Mouse (Mus musculus) heart, postnatal 0 days (tissue): ENCODE measurements around the gene Ptpru. TPM values are rescaled to one million over a fixed set of nuclear protein-coding genes. Genes with fewer than 3 reads are reported as not detected.

Experiments
- ATAC-seq: fragments of 200-750 bp; cut with Nextera tagmentation; 2 replicates; pipeline ENCODE4 v1.8.0; 2017; ENCODE audit warnings: low read depth, moderate number of reproducible peaks, moderate library complexity; ENCODE audit not compliant: insufficient read depth
- DNase-seq: peaks from one replicate; pipeline ENCODE4 v3.0.0-alpha.2; 2016; ENCODE audit warnings: low spot score
- H3K27ac ChIP-seq: fragments of 300-500 bp; sonication (generic); 2 replicates; pipeline ENCODE4 v1.5.1; 2014; ENCODE audit warnings: low read depth, mild to moderate bottlenecking
- H3K27me3 ChIP-seq: fragments of 300-500 bp; sonication (generic); 2 replicates; pipeline ENCODE4 v1.6.1; 2014; ENCODE audit warnings: low read length, mixed read lengths; ENCODE audit not compliant: control insufficient read depth, insufficient read depth
- H3K36me3 ChIP-seq: fragments of 300-500 bp; sonication (generic); replicated peaks from 2 replicates; pipeline ENCODE4 v1.6.1; 2014; ENCODE audit warnings: low read length, mixed read lengths; ENCODE audit not compliant: control insufficient read depth, insufficient read depth
- H3K4me1 ChIP-seq: fragments of 300-500 bp; sonication (generic); 2 replicates; pipeline ENCODE4 v1.6.1; 2014; ENCODE audit warnings: antibody characterized with exemption; ENCODE audit not compliant: control insufficient read depth, insufficient read depth
- H3K4me2 ChIP-seq: fragments of 300-500 bp; sonication (generic); 2 replicates; pipeline ENCODE4 v1.6.1; 2014; ENCODE audit warnings: low read depth, mild to moderate bottlenecking, low read length, moderate library complexity
- H3K4me3 ChIP-seq: fragments of 300-500 bp; sonication (generic); 2 replicates; pipeline ENCODE4 v1.5.1; 2014; ENCODE audit warnings: low read depth, low read length
- H3K9ac ChIP-seq: fragments of 300-500 bp; sonication (generic); replicated peaks from 2 replicates; pipeline ENCODE4 v1.6.1; 2014; ENCODE audit warnings: low read depth, low read length, mixed read lengths
- H3K9me3 ChIP-seq: fragments of 300-500 bp; sonication (generic); replicated peaks from 2 replicates; pipeline ENCODE4 v1.6.1; 2016; ENCODE audit warnings: low read length; ENCODE audit not compliant: control insufficient read depth
- CTCF ChIP-seq: IDR thresholded peaks from 2 replicates; pipeline ENCODE4 v1.5.1; 2016; ENCODE audit warnings: antibody characterized with exemption, control low read depth, low read depth
- EP300 ChIP-seq: IDR thresholded peaks from 2 replicates; pipeline ENCODE4 v1.6.1; 2016; ENCODE audit warnings: antibody characterized with exemption, low read depth
- WGBS: fragments of 180-500 bp; shearing (Covaris S2); extraction: QIAGEN DNeasy Blood & Tissue Kit; methylation state at CpG from one replicate; pipeline ENCODE4 v1.1.7; 2014; 5-methylcytosine and 5-hydroxymethylcytosine counted together
- polyA plus RNA-seq: library from polyadenylated mRNA; unstranded; fragments of >200 nt; fragmentation: Nextera tagmentation; extraction: Ambion mirVana; gene quantifications from 2 replicates; pipeline ENCODE4 v1.2.1, GENCODE M21; 2015
- total RNA-seq: library from RNA; depleted of rRNA; stranded (reverse); fragments of >200 nt; gene quantifications from 2 replicates; pipeline ENCODE4 v1.2.3, GENCODE M21; 2014; ENCODE audit warnings: low replicate concordance

Ptpru gene
- total and polyA plus RNA-seq, 2 experiments from 2014 or later = 0.69 to 1.1 TPM

DNA sequence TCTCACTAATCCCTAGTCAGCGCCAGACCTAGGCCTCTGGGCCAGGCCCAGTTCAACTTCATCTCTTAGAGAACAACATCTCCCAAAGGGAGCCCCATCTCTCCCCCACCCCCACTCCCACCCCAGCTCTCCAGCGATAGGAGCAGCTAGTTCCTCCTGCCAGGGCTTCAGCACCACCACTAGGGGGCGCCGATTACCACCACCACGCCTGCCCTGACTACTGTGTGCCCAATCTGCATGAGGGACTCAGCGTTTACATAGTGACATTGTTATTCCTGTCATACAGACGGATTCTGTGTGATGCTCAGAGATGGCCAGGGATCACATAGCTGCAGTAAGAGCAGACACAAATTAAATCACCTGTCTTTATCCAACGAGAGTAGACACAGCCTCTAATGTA is 12.3 kb downstream of the Ptpru start:
- Histone ChIP-seq H3K9me3 (no peaks in the 10 kb centered on the region), H3K27ac (no peak overlapping the region), H3K4me1 (no peaks in the 10 kb centered on the region), H3K4me2 (no peak overlapping the region), H3K9ac (no peak overlapping the region), H3K27me3 (0 out of 2 replicates have a peak, but pooled peaks cover 14% of the 10 kb centered on the region), H3K36me3 (no peaks in the 10 kb centered on the region), H3K4me3 (no peak overlapping the region)
- ATAC-seq (no peak), DNase-seq (no peak)
- 43% methylated on average over 8 of the region's 8 CpGs for WGBS
- TF ChIP-seq EP300 (no peak), CTCF (peak; percentile 33)

DNA sequence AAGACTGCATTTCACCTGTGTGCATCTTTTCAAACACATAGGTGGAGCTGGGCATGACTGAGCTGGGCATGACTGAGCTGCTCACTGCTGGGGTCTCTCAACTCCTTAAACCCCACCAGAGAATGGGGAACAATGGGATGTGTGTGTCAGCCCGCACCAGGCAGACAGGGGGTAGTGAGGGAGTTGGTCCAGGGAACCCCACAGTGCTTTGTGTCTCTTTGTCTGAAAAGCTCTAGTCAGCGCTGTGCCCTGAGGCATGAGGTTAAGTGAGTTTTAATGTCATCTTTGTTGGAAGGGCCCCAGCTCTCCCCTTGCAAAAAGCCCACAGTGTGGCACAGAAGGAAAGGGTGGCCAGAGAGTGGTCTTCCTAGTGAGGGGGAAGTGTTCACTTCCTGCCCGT is 13.1 kb downstream of the Ptpru start:
- no peak for ATAC-seq
- Histone ChIP-seq H3K27me3 (0 out of 2 replicates have a peak, but pooled peaks cover 9% of the 10 kb centered on the region), H3K9me3 (no peaks in the 10 kb centered on the region), H3K4me3 (no peak overlapping the region), H3K27ac (no peak overlapping the region), H3K4me1 (no peaks in the 10 kb centered on the region), H3K4me2 (no peak overlapping the region), H3K36me3 (no peaks in the 10 kb centered on the region), H3K9ac (no peak overlapping the region)
- DNase-seq = no peak
- WGBS = 59% methylated on average over 3 of the region's 3 CpGs
- TF ChIP-seq EP300 (no peak), CTCF (no peak)

DNA sequence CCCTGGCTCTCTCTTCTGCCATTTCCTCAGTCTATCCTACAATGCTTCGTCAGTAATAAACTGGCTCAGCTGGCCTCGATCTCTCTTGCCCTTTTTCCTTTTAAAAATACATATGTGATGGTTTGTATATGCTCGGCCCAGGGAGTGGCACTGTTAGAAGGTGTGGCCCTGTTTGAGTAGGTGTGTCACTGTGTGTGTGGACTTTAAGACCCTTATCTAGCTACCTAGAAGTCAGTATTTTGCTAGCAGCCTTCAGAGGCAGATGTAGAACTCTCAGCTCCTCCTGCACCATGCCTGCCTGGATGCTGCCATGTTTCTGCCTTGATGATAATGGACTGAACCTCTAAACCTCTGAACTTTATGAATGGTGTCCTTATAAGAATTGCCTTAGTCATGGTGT is 15.5 kb downstream of the Ptpru start:
- 74% methylated on average over 3 of the region's 3 CpGs for WGBS

DNA sequence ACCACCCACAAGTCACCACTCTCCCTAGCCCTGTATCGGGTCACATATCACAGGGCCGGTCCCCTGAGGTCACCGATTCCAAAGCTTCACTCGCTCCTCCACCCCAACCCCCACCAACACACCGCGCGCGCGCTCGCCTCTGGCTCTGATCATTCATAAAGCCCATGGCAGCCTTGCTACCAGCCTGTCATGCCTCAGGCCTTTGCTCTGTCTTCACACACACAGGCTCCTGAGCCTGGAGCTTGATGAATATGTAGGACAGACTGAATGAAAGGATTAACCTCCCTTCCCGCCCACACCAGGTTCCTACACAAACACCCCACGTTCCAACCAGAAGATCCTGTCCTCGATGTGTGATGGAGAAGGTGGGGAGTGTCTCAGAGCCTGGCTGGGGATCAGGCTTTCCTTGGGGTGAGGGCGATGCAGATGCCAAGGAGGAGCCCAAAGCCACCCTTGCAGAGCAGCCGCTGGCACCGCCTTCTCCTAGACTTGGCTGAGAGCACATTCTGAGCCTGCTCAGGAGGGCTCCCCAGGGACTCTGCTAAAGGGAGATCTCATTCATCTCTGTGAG is 16.8 kb downstream of the Ptpru start:
- 50% methylated on average over 16 of the region's 16 CpGs for WGBS
- no peak overlapping the region for H3K4me3 ChIP-seq
- no peak for ATAC-seq

More for the DNA sequence above, 15.5 kb downstream of the Ptpru start:
- Histone ChIP-seq H3K9ac (no peak overlapping the region), H3K4me1 (no peaks in the 10 kb centered on the region), H3K27ac (no peak overlapping the region), H3K27me3 (0 out of 2 replicates have a peak, but pooled peaks cover 13% of the 10 kb centered on the region), H3K4me2 (no peak overlapping the region), H3K4me3 (no peak overlapping the region), H3K36me3 (no peaks in the 10 kb centered on the region), H3K9me3 (no peaks in the 10 kb centered on the region)
- ATAC-seq = no peak
- DNase-seq = no peak
- TF ChIP-seq CTCF = no peak
- TF ChIP-seq EP300 = no peak

DNA sequence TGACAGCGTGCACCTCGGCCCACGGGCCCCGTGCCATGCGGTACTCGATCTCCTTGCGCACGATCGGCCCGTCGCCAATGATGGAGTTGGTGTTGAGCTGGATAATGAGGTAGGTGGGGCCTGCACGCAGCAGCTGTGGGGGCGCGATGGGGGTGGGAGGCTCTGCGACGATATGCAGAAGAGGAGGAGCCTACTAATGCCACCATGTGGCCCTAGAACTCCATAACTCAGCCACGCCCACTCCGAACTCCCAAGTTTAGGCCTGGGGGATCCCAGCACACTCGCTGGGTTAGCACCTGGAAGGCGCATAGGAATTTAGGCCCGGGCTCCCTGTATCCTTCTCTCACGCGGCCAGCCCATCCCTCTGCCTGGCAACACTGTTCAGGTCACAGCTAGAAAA is 19.2 kb downstream of the Ptpru start:
- TF ChIP-seq CTCF (no peak), EP300 (no peak)
- Histone ChIP-seq H3K27me3 (0 out of 2 replicates have a peak, but pooled peaks cover 13% of the 10 kb centered on the region), H3K36me3 (no peaks in the 10 kb centered on the region), H3K4me1 (no peaks in the 10 kb centered on the region), H3K27ac (no peak overlapping the region), H3K4me3 (no peak overlapping the region), H3K9ac (no peak overlapping the region), H3K4me2 (no peak overlapping the region), H3K9me3 (no peaks in the 10 kb centered on the region)
- 47% methylated on average over 23 of the region's 23 CpGs for WGBS
- ATAC-seq = no peak
- DNase-seq = no peak

More for the DNA sequence above, 16.8 kb downstream of the Ptpru start:
- H3K27me3 ChIP-seq = 0 out of 2 replicates have a peak, but pooled peaks cover 13% of the 10 kb centered on the region
- no peaks in the 10 kb centered on the region for H3K9me3 ChIP-seq
- DNase-seq = no peak
- H3K36me3 ChIP-seq = no peaks in the 10 kb centered on the region
- H3K9ac ChIP-seq = no peak overlapping the region
- H3K4me2 ChIP-seq = no peak overlapping the region
- no peaks in the 10 kb centered on the region for H3K4me1 ChIP-seq
- TF ChIP-seq EP300 (no peak), CTCF (no peak)
- H3K27ac ChIP-seq = no peak overlapping the region

DNA sequence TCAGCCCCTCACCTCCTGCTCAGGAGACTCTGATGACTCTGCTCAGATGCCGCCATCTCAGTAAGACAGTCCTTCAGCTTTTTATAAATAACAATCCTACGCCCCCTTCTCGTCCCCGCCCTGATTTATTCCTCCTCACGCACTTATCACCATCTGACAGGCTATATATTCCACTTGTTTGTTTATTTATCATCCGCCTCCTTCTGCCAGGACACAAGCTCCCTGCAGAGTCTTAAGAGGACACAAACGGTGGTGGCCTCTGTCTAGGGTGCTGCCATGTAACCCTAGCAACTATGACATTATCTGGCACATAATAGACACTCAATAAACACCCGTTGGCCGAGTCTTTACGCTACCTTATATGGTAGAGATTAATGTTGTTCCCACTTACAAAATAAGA is 22.3 kb downstream of the Ptpru start:
- no peak overlapping the region for H3K4me2 ChIP-seq
- no peaks in the 10 kb centered on the region for H3K36me3 ChIP-seq
- no peak for TF ChIP-seq CTCF
- no peak for TF ChIP-seq EP300
- 0 out of 2 replicates have a peak, but pooled peaks cover 10% of the 10 kb centered on the region for H3K27me3 ChIP-seq
- ATAC-seq (no peak), DNase-seq (no peak)
- no peaks in the 10 kb centered on the region for H3K9me3 ChIP-seq
- H3K4me3 ChIP-seq = no peak overlapping the region
- WGBS = 63% methylated on average over 10 of the region's 10 CpGs
- no peaks in the 10 kb centered on the region for H3K4me1 ChIP-seq
- no peak overlapping the region for H3K27ac ChIP-seq
- H3K9ac ChIP-seq = no peak overlapping the region
